Comparison of ENCODE assay signal across 27 mouse cellular contexts in genomic region chr11:87018081-87018480, GRCm38 (mm10). TPM values are rescaled to one million over a fixed set of nuclear protein-coding genes. Genes with fewer than 3 reads are reported as not detected.
DNase-seq lines count a peak whose midpoint lies in the region; ATAC-seq and TF ChIP-seq lines count a peak whose summit lies in the region.
"Had no signal": no experiment of that assay in that cellular context is flagged by ENCODE, and none has a peak within 500 bp of the region (broad histone marks: within the 10 kb centered on the region; RNA-seq: fewer than 3 reads in every experiment).

No protein-coding gene starts in this region.

- TF ChIP-seq EP300 in lung, postnatal 0 days (IDR thresholded peaks at IDR 0.05) = no peak

- DNase-seq in kidney, postnatal 36 days = no peak
- peak; percentile 82 for DNase-seq in lung, postnatal 0 days (ENCODE audit: low spot score)
- no peak for DNase-seq in lung, postnatal 10 days
- DNase-seq in A20 (ENCODE audit: low read depth, low spot score) = peak; percentile 61
- DNase-seq in forelimb bud, embryonic 11.5 days (ENCODE audit: low read depth, low spot score) = peak; percentile 26
- DNase-seq in layer of hippocampus, adult 9-10 months (ENCODE audit: low spot score) = no peak
- DNase-seq: adrenal gland, adult 2 months; adrenal gland, postnatal 14 days; B cell, adult 2 months; cerebellum, adult 11-12 months; cerebellum, adult 8-10 months; cerebellum, postnatal 10 days; cerebellum, postnatal 36 days; forebrain, postnatal 0 days; gastrocnemius, postnatal 25 days; heart, adult 18-20 months; heart, postnatal 10 days; heart, postnatal 36 days had no signal

- whole genome bisulfite sequencing in kidney, embryonic 15.5 days = 65% methylated on average over 4 of the region's 4 CpGs
- 46% methylated on average over 4 of the region's 4 CpGs for WGBS in lung, postnatal 0 days
- WGBS in intestine, embryonic 15.5 days = 64% methylated on average over 4 of the region's 4 CpGs

- ATAC-seq in kidney, embryonic 15.5 days (replicated peaks; ENCODE audit: low FRiP score) = no peak
- peak; percentile 48 for ATAC-seq in lung, postnatal 0 days
- no peak for ATAC-seq in intestine, embryonic 15.5 days
- ATAC-seq: forebrain, embryonic 13.5 days; forebrain, postnatal 0 days; hindbrain, embryonic 16.5 days had no signal

- no peaks in the 10 kb centered on the region for H3K36me3 ChIP-seq in kidney, embryonic 15.5 days
- no peaks in the 10 kb centered on the region for H3K36me3 ChIP-seq in lung, postnatal 0 days (ENCODE audit: insufficient read depth, low read length)
- no peaks in the 10 kb centered on the region for H3K36me3 ChIP-seq in intestine, embryonic 15.5 days
- H3K36me3 ChIP-seq: forebrain, embryonic 10.5 days; heart, embryonic 12.5 days; heart, embryonic 15.5 days; hindbrain, embryonic 10.5 days; hindbrain, embryonic 13.5 days had no signal

- H3K9me3 ChIP-seq in kidney, embryonic 15.5 days (replicated peaks) = no peaks in the 10 kb centered on the region
- H3K9me3 ChIP-seq in lung, postnatal 0 days (ENCODE audit: low read length) = no peaks in the 10 kb centered on the region
- H3K9me3 ChIP-seq in intestine, embryonic 15.5 days = no peaks in the 10 kb centered on the region
- H3K9me3 ChIP-seq: forebrain, embryonic 10.5 days; forebrain, embryonic 13.5 days; heart, embryonic 15.5 days; hindbrain, embryonic 10.5 days; hindbrain, embryonic 13.5 days had no signal

- no peak overlapping the region for H3K4me2 ChIP-seq in kidney, embryonic 15.5 days
- H3K4me2 ChIP-seq in lung, postnatal 0 days (replicated peaks; ENCODE audit: low read depth, low read length) = no peak overlapping the region
- H3K4me2 ChIP-seq in intestine, embryonic 15.5 days (replicated peaks) = no peak overlapping the region
- H3K4me2 ChIP-seq: forebrain, embryonic 13.5 days; heart, embryonic 12.5 days; heart, embryonic 15.5 days; hindbrain, embryonic 13.5 days had no signal

- H3K9ac ChIP-seq in kidney, embryonic 15.5 days = no peak overlapping the region
- H3K9ac ChIP-seq in lung, postnatal 0 days (replicated peaks; ENCODE audit: low read depth) = no peak overlapping the region
- H3K9ac ChIP-seq in intestine, embryonic 15.5 days = no peak overlapping the region
- H3K9ac ChIP-seq: forebrain, embryonic 13.5 days; forebrain, postnatal 0 days; heart, embryonic 12.5 days; heart, embryonic 15.5 days; hindbrain, embryonic 13.5 days had no signal

- H3K4me1 ChIP-seq in kidney, embryonic 15.5 days = no peaks in the 10 kb centered on the region
- H3K4me1 ChIP-seq in lung, postnatal 0 days (ENCODE audit: insufficient read depth, low read depth, low read length) = no peaks in the 10 kb centered on the region
- no peaks in the 10 kb centered on the region for H3K4me1 ChIP-seq in intestine, embryonic 15.5 days (replicated peaks)
- H3K4me1 ChIP-seq: forebrain, embryonic 10.5 days; forebrain, embryonic 13.5 days; heart, embryonic 12.5 days; heart, embryonic 15.5 days; hindbrain, embryonic 10.5 days; hindbrain, embryonic 13.5 days had no signal

- 0 out of 2 replicates have a peak overlapping the region, but pooled peaks have one; percentile 51 for H3K27ac ChIP-seq in kidney, embryonic 15.5 days
- peak overlapping the region; percentile 66; the same call in 1 of the 2 replicates for H3K27ac ChIP-seq in lung, postnatal 0 days (ENCODE audit: low read length)
- no peak overlapping the region for H3K27ac ChIP-seq in intestine, embryonic 15.5 days
- H3K27ac ChIP-seq: forebrain, embryonic 10.5 days; forebrain, embryonic 13.5 days; heart, embryonic 15.5 days; hindbrain, embryonic 10.5 days; hindbrain, embryonic 13.5 days had no signal

- no peak for TF ChIP-seq CTCF in lung, postnatal 0 days (IDR thresholded peaks at IDR 0.05)

- H3K27me3 ChIP-seq in kidney, embryonic 15.5 days = no peaks in the 10 kb centered on the region
- no peaks in the 10 kb centered on the region for H3K27me3 ChIP-seq in lung, postnatal 0 days (replicated peaks; ENCODE audit: insufficient read depth, low read length)
- no peaks in the 10 kb centered on the region for H3K27me3 ChIP-seq in intestine, embryonic 15.5 days (replicated peaks)
- H3K27me3 ChIP-seq: forebrain, embryonic 13.5 days; heart, embryonic 12.5 days; heart, embryonic 15.5 days; hindbrain, embryonic 13.5 days had no signal

- no peak overlapping the region for H3K4me3 ChIP-seq in kidney, embryonic 15.5 days (replicated peaks)
- no peak overlapping the region for H3K4me3 ChIP-seq in lung, postnatal 0 days (ENCODE audit: low read depth, low read length)
- no peak overlapping the region for H3K4me3 ChIP-seq in intestine, embryonic 15.5 days (replicated peaks)
- H3K4me3 ChIP-seq: forebrain, embryonic 10.5 days; forebrain, embryonic 13.5 days; heart, embryonic 12.5 days; heart, embryonic 15.5 days; hindbrain, embryonic 10.5 days; hindbrain, embryonic 13.5 days had no signal

RNA-seq across cellular contexts. Expression of gene Ypel2, which starts 24.6 kb away (rescaled TPM):
- 10.1 and 10.4 TPM in 2 replicates for polyA plus RNA-seq in kidney, embryonic 15.5 days (2015; fragmentation: Nextera tagmentation; extraction: Ambion mirVana)
- polyA plus RNA-seq in lung, postnatal 0 days (2015; fragmentation: Nextera tagmentation; extraction: Ambion mirVana) = 8.5 and 9.5 TPM in 2 replicates
- polyA plus RNA-seq in intestine, embryonic 15.5 days (2015; fragmentation: Nextera tagmentation; extraction: Ambion mirVana) = 7.5 TPM in 2 replicates

RNA-seq across cellular contexts. Expression of gene Gdpd1, which starts 55.8 kb away (rescaled TPM):
- 24.2 and 25.6 TPM in 2 replicates for polyA plus RNA-seq in kidney, embryonic 15.5 days (2015; fragmentation: Nextera tagmentation; extraction: Ambion mirVana)
- polyA plus RNA-seq in lung, postnatal 0 days (2015; fragmentation: Nextera tagmentation; extraction: Ambion mirVana) = 47.7 and 66.5 TPM in 2 replicates
- polyA plus RNA-seq in intestine, embryonic 15.5 days (2015; fragmentation: Nextera tagmentation; extraction: Ambion mirVana) = 23.7 and 23.9 TPM in 2 replicates

Comparison
In these comparisons a context has a peak if more than half of its experiments do, and no peak if none do; other contexts are left out.
1. DNase-seq: peak in lung, postnatal 0 days (single experiment), A20 (single experiment) and forelimb bud, embryonic 11.5 days (single experiment); none in kidney, postnatal 36 days (0 of 2), lung, postnatal 10 days (single experiment) and layer of hippocampus, adult 9-10 months (single experiment).